Mouse (Mus musculus) 3134 (cell line): ENCODE measurements at regions not wholly inside any gene's neighbourhood (a gene's known extent, or its start where the extent isn't known, plus 50 kb on each side); places are given as distances from the start of the nearest gene placed in this dataset.
A peak's percentile ranks its signal among the peaks of the same experiment; 100 is the strongest.

Experiments
- DNase-seq: peaks from one replicate; pipeline ENCODE4 v3.0.0-alpha.2; 2011; ENCODE audit warnings: low spot score; ENCODE audit not compliant: insufficient read length; ENCODE audit errors: extremely low read depth

GRCm38 (mm10) chr13:28418936-28419681, 161.8 kb downstream of the Gm11361 start:
- no peak for DNase-seq

GRCm38 (mm10) chr13:28417929-28418881, 160.9 kb downstream of the Gm11361 start:
- DNase-seq, result peak; percentile 73

- no peak for DNase-seq
Measured at GRCm38 (mm10) chr13:28417431-28417928, 160.2 kb downstream of the Gm11361 start.

GRCm38 (mm10) chr13:28416887-28417286, 159.6 kb downstream of the Gm11361 start:
- DNase-seq, result no peak

GRCm38 (mm10) chr13:28416231-28416630, 158.9 kb downstream of the Gm11361 start:
- DNase-seq, result no peak

- no peak for DNase-seq
Measured at GRCm38 (mm10) chr13:28415769-28416168, 158.4 kb downstream of the Gm11361 start.

GRCm38 (mm10) chr13:28410324-28410723, 153.0 kb downstream of the Gm11361 start:
- DNase-seq, result no peak

GRCm38 (mm10) chr13:28409609-28409902, 152.2 kb downstream of the Gm11361 start:
- DNase-seq, result no peak

- no peak for DNase-seq
Measured at GRCm38 (mm10) chr13:28408868-28409608, 151.7 kb downstream of the Gm11361 start.

GRCm38 (mm10) chr13:28400459-28400858, 143.1 kb downstream of the Gm11361 start:
- DNase-seq, result no peak
